Mouse (Mus musculus) layer of hippocampus, postnatal 10 days (tissue): Measurements from ENCODE around the gene Egf. TPM values are rescaled to one million over a fixed set of nuclear protein-coding genes. Genes with fewer than 3 reads are reported as not detected.
"Not testable (repeated sequence)": the region's sequence is repeated elsewhere in the genome, so short reads cannot be mapped to it uniquely, and the experiment has no call there.

Source experiments
- DNase-seq, 2 experiments: peaks; one replicate each; pipeline ENCODE4 v3.0.0; 2021; ENCODE audit warnings: low spot score in 2 of 2
- long read RNA-seq: library from polyadenylated mRNA; stranded (forward); transcript quantifications from one replicate; pipeline ENCODE4 v2.0.0, GENCODE M21; 2023
- total RNA-seq, 2 experiments: library from RNA; stranded (reverse); gene quantifications; 2 replicates each; pipeline ENCODE4 v1.2.3; 2021

Gene Egf
- total RNA-seq = 1 to 10 TPM; 1.9 to 2.8 TPM
- long read RNA-seq, partial matches to known transcripts = 0 of 1 reads
- long read RNA-seq, other reads (novel, unspliced or antisense) = 1 of 1 reads

DNA sequence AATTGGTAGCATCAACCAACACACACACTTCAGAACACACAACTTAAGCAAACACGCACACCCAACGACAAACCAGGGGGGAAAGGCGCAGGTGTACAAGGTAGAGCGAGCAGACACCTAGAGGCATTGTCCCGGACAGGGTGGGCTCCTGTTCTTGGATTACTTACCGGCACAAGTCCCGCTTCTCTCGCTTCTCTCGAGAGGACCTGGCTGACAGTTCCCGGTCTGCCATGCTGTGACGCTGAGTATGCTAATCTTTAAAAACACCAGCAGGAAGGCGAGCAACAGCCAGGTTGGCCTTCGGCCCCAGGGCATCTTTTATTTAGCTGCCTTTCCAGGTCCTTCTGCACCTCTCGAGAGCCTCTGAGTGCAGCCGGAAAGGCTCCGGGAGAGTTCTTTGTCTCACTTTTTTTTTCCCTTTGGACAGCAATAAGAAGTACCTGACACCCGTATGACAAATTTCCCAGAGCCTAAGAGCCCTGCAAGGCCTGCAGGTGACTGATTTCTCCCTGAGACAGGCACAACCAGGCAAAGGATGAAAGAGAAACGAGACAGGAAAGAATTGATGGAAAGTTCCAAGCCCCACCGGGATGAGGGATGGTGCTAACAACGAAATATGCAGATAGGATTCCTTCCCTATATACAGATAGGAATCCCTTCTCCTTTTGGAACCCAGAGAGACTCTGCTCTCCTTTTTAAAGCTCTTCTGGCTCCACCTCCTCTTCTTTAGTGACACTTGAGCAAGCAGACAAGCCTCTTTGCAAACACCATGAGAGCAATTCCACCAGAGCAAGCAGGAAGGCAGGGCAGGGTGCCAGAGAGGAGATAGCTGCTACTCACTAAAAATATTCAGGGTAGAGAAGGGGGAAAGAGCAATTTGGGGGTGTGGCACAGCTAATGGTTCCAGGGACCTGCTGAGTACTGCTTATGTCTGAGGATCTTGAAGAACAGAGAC, at the start of gene Egf:
Egf (minus strand) TSS at position 667 of the 955 bp plus-strand sequence.
- no peak for DNase-seq

DNA sequence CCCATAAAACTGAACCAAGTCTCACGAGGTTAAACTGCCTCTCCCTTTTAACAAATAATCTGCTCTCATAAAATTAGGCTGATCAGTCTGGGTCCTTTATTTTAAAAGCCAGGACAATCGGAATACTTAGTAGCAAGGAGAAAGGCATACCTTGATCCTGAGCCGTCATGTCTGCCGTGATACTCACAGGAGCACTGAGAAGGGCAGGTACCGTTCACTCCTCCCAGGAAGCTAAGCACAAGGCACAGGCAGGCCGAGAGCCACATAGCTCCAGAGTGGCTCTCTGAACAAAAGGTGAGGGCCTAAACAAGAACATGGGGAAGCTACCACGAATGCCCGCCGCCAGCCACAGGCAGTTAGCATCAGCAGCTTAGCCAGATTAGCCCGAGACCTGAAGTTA, 48.6 kb upstream of the Egf start, which contains the start of gene Lrit3:
Lrit3 (minus strand) TSS at position 266 of the 400 bp plus-strand sequence.
- no peak for DNase-seq

- DNase-seq = no peak
Observed at GRCm38 (mm10) chr3:129799011-129799410, 43.9 kb upstream of the Egf start.

DNA sequence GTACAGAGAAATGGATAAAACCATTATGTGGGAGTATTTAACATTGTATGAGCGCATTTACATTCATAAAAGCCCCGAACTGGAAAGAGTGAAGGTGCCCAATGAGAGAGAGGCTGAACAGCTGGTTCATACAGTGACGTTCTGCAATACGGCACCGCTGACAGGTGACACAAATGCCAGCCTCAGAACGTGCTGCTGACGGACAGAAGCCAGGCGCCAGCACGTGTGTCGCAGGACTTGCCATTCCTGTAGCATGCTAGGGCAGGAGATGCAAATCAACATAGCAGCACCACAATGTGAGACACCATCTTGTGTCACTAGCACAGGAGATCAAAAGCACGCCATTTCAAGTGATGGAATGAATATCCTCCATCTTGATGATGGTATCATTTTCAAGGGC, 43.4 kb upstream of the Egf start:
- DNase-seq = no peak

DNA sequence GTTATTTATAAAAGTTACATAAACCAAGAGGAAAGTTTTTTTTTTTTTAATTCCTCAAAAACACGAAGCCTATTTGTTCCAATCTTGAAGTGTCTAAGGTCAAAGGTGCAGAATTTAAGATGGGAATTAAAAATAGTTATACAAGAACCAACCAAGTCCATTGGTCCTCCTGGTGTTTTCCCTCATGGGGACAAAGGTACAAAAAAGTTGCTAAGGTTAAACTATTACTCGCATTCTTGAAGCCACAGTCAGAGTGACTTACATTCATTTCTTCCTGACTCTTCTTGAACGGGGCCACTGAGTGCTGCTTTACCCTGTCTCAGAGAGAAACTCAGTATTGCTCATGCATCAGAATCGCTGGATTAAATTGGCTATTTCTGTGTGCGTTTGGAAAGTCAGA, 42.2 kb upstream of the Egf start:
- DNase-seq = no peak

GRCm38 (mm10) chr3:129793801-129794200, 38.7 kb upstream of the Egf start:
- DNase-seq = no peak

DNA sequence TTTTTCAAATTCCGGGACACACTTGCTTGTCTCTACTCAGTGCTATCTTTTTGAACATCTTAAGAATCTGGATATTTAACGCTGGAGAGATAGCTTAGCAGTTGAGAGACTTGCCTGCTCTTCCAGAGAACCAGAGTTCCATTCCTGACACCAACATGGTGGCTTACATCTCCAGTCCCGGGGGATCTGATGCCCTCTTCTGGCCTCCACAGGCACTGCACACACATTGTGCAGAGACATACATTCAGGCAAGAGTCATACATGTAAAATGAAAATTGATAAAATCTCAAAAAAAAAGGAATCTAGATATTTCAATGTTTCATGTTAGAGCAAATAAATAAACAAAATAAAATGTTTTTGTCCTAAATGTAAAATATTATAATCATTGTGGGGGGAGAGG, 27.6 kb upstream of the Egf start:
- DNase-seq = no peak

DNA sequence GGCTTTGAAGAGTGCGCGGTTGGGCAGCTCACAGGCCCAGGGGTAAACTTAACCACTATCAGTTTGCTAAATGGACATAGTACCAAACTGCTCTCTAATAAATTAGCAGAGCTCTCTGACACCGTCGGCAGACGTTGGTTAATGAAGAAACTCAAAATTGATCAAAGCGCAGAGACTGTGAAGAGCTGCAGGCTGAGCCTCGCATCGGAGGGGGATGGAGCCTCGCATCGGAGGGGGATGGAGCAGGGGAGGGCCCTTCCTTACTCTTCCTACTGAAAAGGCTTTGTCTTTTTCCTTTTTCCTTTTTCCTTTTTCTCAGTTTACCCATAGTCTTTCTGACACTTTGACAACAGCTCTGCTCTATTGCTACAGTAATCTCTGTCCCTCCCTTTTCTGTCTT, 26.3 kb upstream of the Egf start:
- DNase-seq = no peak

DNA sequence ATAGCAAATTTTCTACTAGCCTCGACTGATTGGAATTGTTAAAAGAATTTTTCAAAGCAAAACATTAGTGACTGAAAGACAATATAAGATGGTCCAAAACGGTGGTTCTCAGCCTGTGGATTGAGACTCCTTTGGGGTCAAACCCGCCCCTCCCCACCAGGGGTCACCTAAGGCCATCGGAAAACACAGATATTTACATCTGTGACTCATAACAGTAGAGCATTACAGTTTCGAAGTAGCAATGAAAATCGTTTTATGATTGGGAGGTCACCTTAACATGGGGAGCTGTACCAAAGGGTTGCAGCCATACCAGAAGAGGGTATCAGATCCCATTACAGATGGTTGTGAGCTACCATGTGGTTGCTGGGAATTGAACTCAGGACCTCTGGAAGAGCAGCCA, 16.1 kb upstream of the Egf start:
- no peak for DNase-seq

DNA sequence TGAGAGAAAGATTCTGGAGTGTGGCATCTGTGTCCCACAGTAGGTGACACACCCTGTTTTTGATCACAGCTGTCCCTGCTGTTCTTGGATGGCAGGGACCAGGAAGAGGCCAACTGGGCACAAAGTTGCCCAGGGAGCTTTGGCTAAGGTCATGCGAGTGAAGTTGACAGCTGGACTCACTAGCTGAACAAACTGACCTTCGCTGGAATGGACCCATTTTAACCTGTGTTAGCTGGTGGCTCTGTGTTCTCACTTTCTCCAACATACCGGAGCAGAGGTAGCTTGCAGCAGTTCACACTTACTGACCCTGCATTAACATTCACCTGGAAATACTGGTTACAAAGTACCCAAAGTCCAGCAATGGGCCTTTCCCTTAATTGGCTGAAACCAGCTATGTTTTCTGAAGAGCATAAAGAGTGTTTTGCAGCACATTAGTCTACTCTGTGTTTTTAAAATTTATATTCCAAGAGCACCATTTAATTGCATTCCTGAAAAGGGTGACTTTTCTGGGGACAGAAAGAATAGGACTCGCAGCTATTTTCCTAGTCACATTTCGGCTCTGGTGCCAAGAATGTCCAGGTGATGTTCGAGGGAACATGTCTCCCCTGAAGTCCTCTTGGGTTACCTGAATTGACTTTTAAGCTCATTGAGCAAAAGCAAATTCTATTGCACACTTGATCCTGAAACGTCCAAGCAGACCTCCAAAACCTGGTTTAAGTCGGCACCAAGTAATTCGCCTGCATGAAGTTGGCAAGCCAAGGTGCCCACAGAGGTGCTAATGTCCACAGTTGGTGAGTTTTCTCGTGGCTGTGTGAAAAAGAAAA, 12.1 kb upstream of the Egf start:
- DNase-seq = no peak

- no peak for DNase-seq
Observed at GRCm38 (mm10) chr3:129766106-129766505, 11.0 kb upstream of the Egf start.

- not testable (repeated sequence) for DNase-seq
Observed at GRCm38 (mm10) chr3:129757599-129757998, 2.5 kb upstream of the Egf start.

DNA sequence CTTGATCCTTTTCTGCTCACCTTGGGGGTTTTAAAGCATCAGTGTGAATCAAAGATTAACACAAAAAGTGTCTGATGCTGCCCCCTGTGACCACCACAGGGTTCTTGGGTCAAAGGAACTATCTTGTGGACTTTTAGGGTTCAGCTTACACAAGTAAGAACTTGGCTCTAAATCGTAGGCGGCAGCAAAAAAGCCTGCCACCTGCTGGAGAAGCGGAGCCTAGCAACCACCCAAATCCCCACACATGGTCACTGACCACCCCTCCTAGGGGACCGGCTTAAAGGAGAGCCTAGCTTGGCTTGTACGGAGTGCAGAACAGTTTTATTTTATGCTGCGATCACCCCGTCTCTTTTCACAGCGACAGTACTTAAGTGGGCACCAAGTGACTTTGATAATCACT, 10.3 kb downstream of the Egf start:
- peak; percentile 37 for DNase-seq

GRCm38 (mm10) chr3:129742781-129743180, 12.3 kb downstream of the Egf start:
- DNase-seq = no peak

DNA sequence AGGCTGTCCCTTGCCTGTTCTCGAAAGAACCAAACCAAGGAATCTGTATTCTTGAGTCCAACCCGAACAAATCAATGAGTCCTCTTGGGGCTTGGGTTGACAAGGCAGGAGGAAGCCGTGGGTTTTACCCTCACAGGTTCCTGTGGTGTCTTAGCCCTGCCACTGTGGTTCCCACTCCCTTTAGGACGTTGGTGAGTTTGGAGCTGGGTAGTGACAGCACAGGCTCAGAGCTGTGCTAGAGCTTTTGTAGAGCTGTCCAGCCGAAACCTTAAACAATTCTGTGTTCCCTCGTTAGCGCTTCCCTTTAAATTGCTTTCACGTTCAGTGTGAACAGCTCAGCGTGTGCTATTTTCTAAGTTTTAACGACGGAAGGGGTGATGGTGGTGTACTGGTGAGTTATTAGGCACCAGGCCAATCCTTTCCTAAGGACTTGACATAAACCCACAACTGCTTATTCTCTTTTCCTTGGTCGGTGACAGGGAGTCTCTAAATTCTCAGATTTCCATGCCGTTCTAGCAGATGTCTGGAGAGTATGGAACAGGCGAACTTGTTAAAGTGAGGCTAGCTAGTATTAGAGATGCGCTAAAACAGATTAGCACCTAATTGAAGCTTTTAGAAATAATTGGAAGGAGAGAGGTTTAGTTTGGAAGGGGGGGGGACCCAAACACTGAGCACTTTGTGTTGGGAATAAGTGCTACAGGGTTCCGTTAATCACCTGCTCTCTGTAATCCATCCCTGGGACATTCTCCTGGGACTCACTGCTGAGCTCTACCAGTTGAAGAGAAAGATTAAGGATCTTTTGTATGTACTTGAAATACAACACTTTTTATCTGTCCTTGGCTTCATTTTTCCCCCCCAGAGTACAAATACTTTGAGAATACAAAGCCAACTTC, 16.6 kb downstream of the Egf start:
- no peak for DNase-seq

GRCm38 (mm10) chr3:129731636-129732035, 23.5 kb downstream of the Egf start:
- DNase-seq = no peak

DNA sequence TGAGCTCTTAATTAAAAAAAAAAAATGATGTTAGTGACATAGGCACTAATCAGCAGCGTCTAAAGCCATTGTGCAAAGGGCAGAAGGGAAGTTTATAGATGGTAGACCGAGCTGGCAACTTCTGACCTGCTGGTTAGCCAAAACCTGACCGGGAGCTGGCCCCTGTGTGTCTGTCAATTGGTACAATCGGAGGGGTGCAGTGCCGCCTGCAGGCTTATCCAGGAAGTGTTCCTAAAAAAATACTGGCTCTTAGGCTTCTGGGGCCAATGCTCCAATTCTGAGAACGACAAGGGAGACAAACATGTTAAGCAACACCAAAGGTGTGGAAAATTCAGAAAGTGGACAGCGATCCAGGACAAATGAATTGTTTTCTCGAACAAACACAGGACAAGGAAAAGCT, 24.7 kb downstream of the Egf start:
- no peak for DNase-seq

- DNase-seq = no peak
Observed at GRCm38 (mm10) chr3:129729916-129730315, 25.2 kb downstream of the Egf start.

DNA sequence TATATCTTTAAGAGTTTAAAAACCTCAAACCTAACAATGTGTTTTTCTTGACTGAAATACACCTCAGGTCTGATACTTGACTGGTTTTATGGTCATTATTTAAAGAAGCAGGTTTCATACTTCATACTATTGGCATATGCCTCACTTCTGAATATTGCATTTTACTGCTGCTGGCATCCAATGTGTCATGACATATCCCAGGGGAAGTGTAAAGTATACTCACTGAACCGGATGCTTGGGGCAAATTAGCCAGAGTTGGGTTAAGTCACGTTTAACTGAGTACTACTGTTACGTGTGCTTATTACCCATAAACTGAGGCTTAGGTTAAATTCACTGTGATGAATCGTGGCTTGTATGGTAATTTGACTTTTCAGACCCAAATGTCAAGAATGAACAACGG, 29.5 kb downstream of the Egf start:
- no peak for DNase-seq

GRCm38 (mm10) chr3:129724961-129725501, 30.1 kb downstream of the Egf start:
- DNase-seq = peak; percentile 91 to 92

GRCm38 (mm10) chr3:129724505-129724904, 30.6 kb downstream of the Egf start:
- DNase-seq = no peak
